Mouse (Mus musculus) myocyte (in vitro differentiated cells): ENCODE results near the gene Ccdc157. TPM values are rescaled to one million over a fixed set of nuclear protein-coding genes. Genes with fewer than 3 reads are reported as not detected.

ENCODE experiments used
- H3K27me3 ChIP-seq: one replicate; pipeline ENCODE4 v1.6.1; 2011; ENCODE audit not compliant: control insufficient read depth, insufficient read depth, insufficient read length
- H3K36me3 ChIP-seq: one replicate; pipeline ENCODE4 v1.6.1; 2011; ENCODE audit not compliant: control insufficient read depth, insufficient read depth
- H3K4me2 ChIP-seq: one replicate; pipeline ENCODE4 v1.6.1; 2011; ENCODE audit warnings: low read depth, control low read depth
- H3K4me3 ChIP-seq: one replicate; pipeline ENCODE4 v1.5.1; 2011; ENCODE audit warnings: mild to moderate bottlenecking, control low read depth, moderate library complexity
- H3K79me2 ChIP-seq: one replicate; pipeline ENCODE4 v1.6.1; 2011; ENCODE audit not compliant: control insufficient read depth, insufficient read depth
- H3ac ChIP-seq: one replicate; pipeline ENCODE4 v1.6.1; 2011; ENCODE audit not compliant: control insufficient read depth, insufficient read length
- CEBPB ChIP-seq: IDR thresholded peaks from 2 replicates; pipeline ENCODE4 v1.6.1; 2011; ENCODE audit warnings: mild to moderate bottlenecking, moderate library complexity; ENCODE audit not compliant: poor library complexity, insufficient read depth, severe bottlenecking
- E2F4 ChIP-seq: IDR thresholded peaks from one replicate; pipeline ENCODE4 v1.6.1; 2011; ENCODE audit warnings: mild to moderate bottlenecking, control low read depth, moderate library complexity; ENCODE audit not compliant: insufficient read depth
- MAX ChIP-seq: IDR thresholded peaks from one replicate; pipeline ENCODE4 v1.6.1; 2011; ENCODE audit warnings: low read depth, mild to moderate bottlenecking, control low read depth
- MYOD1 ChIP-seq, 3 experiments: IDR thresholded peaks; one replicate each; pipeline ENCODE4 v1.6.1; 2011; ENCODE audit warnings: control low read depth in 2 of 3, low read depth in 2 of 3, mild to moderate bottlenecking in 2 of 3, moderate library complexity in 1 of 3; ENCODE audit not compliant: insufficient read length in 2 of 3, control insufficient read depth in 1 of 3
- MYOG ChIP-seq, 3 experiments: IDR thresholded peaks; one replicate each; pipeline ENCODE4 v1.6.1; 2011; ENCODE audit warnings: control low read depth in 2 of 3, low read depth in 2 of 3, mild to moderate bottlenecking in 2 of 3; ENCODE audit not compliant: insufficient read length in 2 of 3, control insufficient read depth in 1 of 3, insufficient read depth in 1 of 3
- POLR2A ChIP-seq: IDR thresholded peaks from one replicate; pipeline ENCODE4 v1.6.1; 2011; ENCODE audit warnings: low read depth, mild to moderate bottlenecking, control low read depth, moderate library complexity; ENCODE audit not compliant: insufficient read length
- POLR2AphosphoS2 ChIP-seq: IDR thresholded peaks from one replicate; pipeline ENCODE4 v1.6.1; 2011; ENCODE audit warnings: low read depth, control low read depth; ENCODE audit not compliant: insufficient read length
- REST ChIP-seq: IDR thresholded peaks from one replicate; pipeline ENCODE4 v1.6.1; 2011; ENCODE audit warnings: mild to moderate bottlenecking, control low read depth, moderate library complexity; ENCODE audit not compliant: insufficient read depth, insufficient read length
- SRF ChIP-seq: IDR thresholded peaks from one replicate; pipeline ENCODE4 v1.6.1; 2011; ENCODE audit warnings: low read depth; ENCODE audit not compliant: control insufficient read depth, insufficient read length
- TCF12 ChIP-seq: IDR thresholded peaks from one replicate; pipeline ENCODE4 v1.6.1; 2011; ENCODE audit warnings: mild to moderate bottlenecking, control low read depth; ENCODE audit not compliant: poor library complexity, insufficient read depth, severe bottlenecking
- TCF3 ChIP-seq: IDR thresholded peaks from one replicate; pipeline ENCODE4 v1.6.1; 2011; ENCODE audit warnings: low read depth, control low read depth; ENCODE audit not compliant: insufficient read length
- USF1 ChIP-seq: IDR thresholded peaks from one replicate; pipeline ENCODE4 v1.6.1; 2011; ENCODE audit warnings: low read depth, mild to moderate bottlenecking, control low read depth, moderate library complexity
- polyA plus RNA-seq: library from polyadenylated mRNA; unstranded; fragments of >200 nt; fragmentation: generic; extraction: Trizol; gene quantifications from one replicate; pipeline ENCODE4 v1.2.1, GENCODE M21; 2012; ENCODE audit warnings: missing spikeins

Ccdc157 gene
- 5.6 TPM for polyA plus RNA-seq

DNA sequence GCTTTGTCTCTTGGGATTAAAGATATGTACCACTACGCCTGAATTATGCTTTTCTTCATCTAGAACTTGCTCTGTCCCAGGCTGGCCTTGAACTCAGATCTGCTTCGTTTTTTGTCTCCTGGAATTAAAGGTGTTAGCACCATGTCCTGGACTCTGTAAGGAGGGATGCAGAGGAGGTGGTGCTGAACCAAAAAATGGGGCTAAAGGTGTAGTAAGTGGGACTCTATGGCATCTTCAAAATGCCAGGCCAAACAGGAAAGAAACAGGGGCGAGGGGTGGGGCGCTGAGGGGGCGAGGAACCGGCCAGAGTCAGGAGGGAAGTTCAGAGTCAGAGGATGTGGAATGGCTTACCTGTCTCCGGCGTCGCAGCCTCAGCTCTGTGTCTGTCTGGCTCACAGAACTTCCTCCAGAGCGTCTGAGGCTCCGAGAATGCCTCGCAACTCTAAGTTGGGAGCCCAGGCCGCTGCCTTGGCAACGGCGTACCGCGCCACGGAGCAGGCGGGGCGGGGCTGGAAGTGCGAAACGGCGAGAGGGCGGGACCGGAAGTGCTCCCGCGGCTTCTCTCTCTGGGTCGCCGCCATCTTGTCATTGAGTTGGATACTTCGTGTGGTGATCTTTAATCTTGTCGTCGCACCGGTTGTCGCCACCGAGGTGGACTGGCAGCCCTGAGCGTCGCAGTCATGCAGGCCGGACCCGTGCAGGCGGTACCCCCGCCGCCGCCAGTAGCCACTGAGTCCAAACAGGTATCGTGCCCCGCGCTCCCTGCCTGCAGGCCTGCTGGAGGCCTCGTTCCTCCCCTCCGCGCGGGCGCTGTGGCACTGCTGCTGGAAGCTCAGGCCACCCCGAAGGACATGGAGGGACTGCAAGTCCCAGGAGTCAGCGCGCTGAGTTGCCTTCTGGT lies at the start of gene Ccdc157, which contains the start of gene Sf3a1:
Gene Ccdc157, minus strand, starts transcription at position 486 of the 901 bp plus-strand sequence.
Gene Sf3a1, plus strand, starts transcription at position 543 of the 901 bp plus-strand sequence.
- H3K4me2 ChIP-seq, result peak within 1 kb of the TSS; percentile 95
- TF ChIP-seq MYOD1 (IDR thresholded peaks at IDR 0.05; ENCODE audit: control insufficient read depth in 1 of 3, insufficient read length in 2 of 3, low read depth in 2 of 3) (peak in 1 of 3 experiments; percentile 33), E2F4 (peak; percentile 25), MYOG (IDR thresholded peaks at IDR 0.05; ENCODE audit: control insufficient read depth in 1 of 3, insufficient read depth in 1 of 3, insufficient read length in 2 of 3, low read depth in 2 of 3) (peak in 1 of 3 experiments; percentile 5), CEBPB (no peak), POLR2A (peak; percentile 61), POLR2AphosphoS2 (peak; percentile 59)
- peaks cover 13% of the 10 kb centered on the region for H3K36me3 ChIP-seq
- no peaks in the 10 kb centered on the region for H3K27me3 ChIP-seq
- peak within 1 kb of the TSS; percentile 78 for H3K4me3 ChIP-seq
- H3K79me2 ChIP-seq, result peaks cover 47% of the 10 kb centered on the region
- peak within 1 kb of the TSS; percentile 66 for H3ac ChIP-seq

DNA sequence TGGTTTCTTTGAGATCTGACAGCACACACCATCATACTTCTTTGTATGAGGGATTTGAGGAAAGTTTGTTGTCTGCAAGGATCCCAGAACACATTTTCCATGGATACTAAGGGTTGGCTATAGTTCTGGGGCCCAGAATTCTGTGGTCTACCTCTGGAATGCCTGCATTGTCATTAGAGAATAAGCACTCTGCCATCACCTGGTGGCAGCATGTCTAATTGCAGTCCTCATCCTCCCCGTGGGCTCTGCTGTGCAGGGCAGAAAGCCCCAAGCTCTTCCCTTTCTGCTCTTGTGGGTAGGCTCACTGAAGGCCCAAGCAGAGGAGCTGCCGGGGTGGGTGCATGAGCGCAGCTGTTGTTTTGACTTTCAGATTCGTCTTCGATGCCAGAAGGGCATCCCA lies 49.5 kb upstream of the Ccdc157 start:
- no peak overlapping the region for H3ac ChIP-seq
- no peaks in the 10 kb centered on the region for H3K79me2 ChIP-seq
- H3K36me3 ChIP-seq, result peaks cover 9% of the 10 kb centered on the region
- H3K4me3 ChIP-seq, result no peak overlapping the region
- no peak overlapping the region for H3K4me2 ChIP-seq
- H3K27me3 ChIP-seq, result no peaks in the 10 kb centered on the region
- TF ChIP-seq REST (no peak), USF1 (no peak), POLR2A (no peak)

DNA sequence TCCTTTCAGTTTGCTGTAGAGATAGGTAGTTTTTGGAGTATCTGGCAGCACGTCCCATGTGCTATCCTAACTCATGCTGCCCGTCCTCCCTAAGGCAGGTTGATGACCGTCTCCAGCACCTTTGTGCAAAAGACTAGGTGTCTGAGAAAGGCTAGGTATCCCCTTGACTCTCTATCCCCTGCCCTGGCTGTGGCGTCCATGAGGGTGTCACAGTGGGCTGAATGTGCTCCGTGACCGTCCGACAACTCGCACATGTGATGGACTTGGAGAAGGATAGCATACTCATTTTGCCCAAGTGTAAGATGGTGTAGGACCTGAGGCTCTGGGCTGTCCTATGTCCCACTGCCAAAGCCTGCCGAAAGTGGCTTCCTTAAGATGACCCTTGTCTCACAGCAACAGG lies 47.6 kb upstream of the Ccdc157 start:
- H3K4me2 ChIP-seq, result no peak overlapping the region
- no peak overlapping the region for H3ac ChIP-seq
- H3K36me3 ChIP-seq, result peaks cover 9% of the 10 kb centered on the region
- no peak overlapping the region for H3K4me3 ChIP-seq
- H3K27me3 ChIP-seq, result no peaks in the 10 kb centered on the region
- H3K79me2 ChIP-seq, result no peaks in the 10 kb centered on the region
- TF ChIP-seq E2F4 (no peak), MYOD1 (IDR thresholded peaks at IDR 0.05; ENCODE audit: control insufficient read depth in 1 of 3, insufficient read length in 2 of 3, low read depth in 2 of 3) (no peak), POLR2AphosphoS2 (no peak), MAX (no peak), POLR2A (no peak), CEBPB (no peak), TCF3 (no peak), SRF (no peak), TCF12 (no peak), REST (no peak), USF1 (no peak), MYOG (IDR thresholded peaks at IDR 0.05; ENCODE audit: control insufficient read depth in 1 of 3, insufficient read depth in 1 of 3, insufficient read length in 2 of 3, low read depth in 2 of 3) (no peak)

DNA sequence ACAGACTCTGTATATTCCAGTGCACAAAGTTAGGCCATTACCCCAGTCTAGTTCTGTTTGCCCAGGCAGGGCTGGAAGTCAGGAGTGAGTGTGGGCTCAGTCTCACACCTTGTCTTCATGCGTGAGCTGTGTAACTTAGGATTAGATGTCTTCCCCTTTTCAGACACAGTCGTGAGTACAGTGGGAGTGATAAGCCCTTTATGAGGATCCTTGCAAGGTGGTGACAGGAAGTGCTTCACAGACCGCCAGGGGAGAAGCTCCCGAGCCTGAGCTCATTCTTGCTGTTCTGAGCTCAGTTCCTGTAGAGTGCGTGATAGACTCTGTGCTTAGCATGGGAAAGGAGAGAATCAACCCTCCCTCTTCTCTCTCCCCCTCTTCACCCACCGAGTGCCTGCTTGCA lies 46.5 kb upstream of the Ccdc157 start:
- H3K27me3 ChIP-seq, result no peaks in the 10 kb centered on the region
- H3K79me2 ChIP-seq, result peaks cover 3% of the 10 kb centered on the region
- peaks cover 3% of the 10 kb centered on the region for H3K36me3 ChIP-seq
- H3K4me3 ChIP-seq, result no peak overlapping the region
- no peak overlapping the region for H3K4me2 ChIP-seq
- TF ChIP-seq TCF12, result no peak
- TF ChIP-seq MYOD1 (IDR thresholded peaks at IDR 0.05; ENCODE audit: control insufficient read depth in 1 of 3, insufficient read length in 2 of 3, low read depth in 2 of 3), result no peak
- no peak for TF ChIP-seq MYOG (IDR thresholded peaks at IDR 0.05; ENCODE audit: control insufficient read depth in 1 of 3, insufficient read depth in 1 of 3, insufficient read length in 2 of 3, low read depth in 2 of 3)
- TF ChIP-seq MAX, result no peak
- no peak for TF ChIP-seq CEBPB
- TF ChIP-seq SRF, result no peak
- no peak for TF ChIP-seq POLR2A
- no peak for TF ChIP-seq REST
- TF ChIP-seq TCF3, result no peak
- TF ChIP-seq E2F4, result no peak
- TF ChIP-seq POLR2AphosphoS2, result no peak
- no peak for TF ChIP-seq USF1
- no peak overlapping the region for H3ac ChIP-seq

DNA sequence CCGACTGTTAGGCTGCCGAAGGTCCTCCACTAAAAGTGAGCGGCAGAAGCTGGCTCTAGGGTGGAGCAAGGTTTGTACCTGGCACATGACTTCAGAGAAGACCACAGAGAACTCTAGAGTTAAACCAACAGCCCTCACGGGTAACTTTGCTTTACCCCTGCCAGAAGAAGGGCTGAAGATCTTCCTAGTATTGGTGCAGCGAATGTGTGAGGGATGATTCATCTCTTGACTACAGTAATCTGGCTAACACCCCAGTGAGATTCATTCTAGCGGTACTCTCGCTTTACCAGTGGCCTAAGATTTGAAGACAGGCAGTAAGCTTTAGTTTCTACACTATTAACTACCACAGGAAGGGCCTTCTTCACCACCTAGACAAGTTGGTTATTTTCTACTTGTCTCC lies 45.9 kb upstream of the Ccdc157 start:
- Histone ChIP-seq H3K27me3 (no peaks in the 10 kb centered on the region), H3ac (no peak overlapping the region), H3K4me3 (no peak overlapping the region), H3K79me2 (peaks cover 3% of the 10 kb centered on the region), H3K36me3 (peaks cover 3% of the 10 kb centered on the region), H3K4me2 (no peak overlapping the region)
- TF ChIP-seq TCF12, result no peak
- TF ChIP-seq TCF3, result no peak
- TF ChIP-seq POLR2A, result no peak
- TF ChIP-seq CEBPB, result no peak
- TF ChIP-seq MYOD1 (IDR thresholded peaks at IDR 0.05; ENCODE audit: control insufficient read depth in 1 of 3, insufficient read length in 2 of 3, low read depth in 2 of 3), result no peak
- no peak for TF ChIP-seq POLR2AphosphoS2
- TF ChIP-seq MYOG (IDR thresholded peaks at IDR 0.05; ENCODE audit: control insufficient read depth in 1 of 3, insufficient read depth in 1 of 3, insufficient read length in 2 of 3, low read depth in 2 of 3), result no peak
- no peak for TF ChIP-seq REST
- TF ChIP-seq MAX, result no peak
